Mouse (Mus musculus): ENCODE results near the gene Ptpre.

- TF ChIP-seq HCFC1 (IDR thresholded peaks at IDR 0.05; ENCODE audit: low read depth, low read length): no peak
- no peak for TF ChIP-seq ETS1 (conservative IDR thresholded peaks at IDR 0.05; ENCODE audit: low read depth, low read length)
Observed at GRCm38 (mm10) chr7:135673576-135673975, 136.3 kb downstream of the Ptpre start.
